Mouse (Mus musculus) layer of hippocampus, adult 9-11 months (tissue): ENCODE measurements around the gene Tbxas1.

Experiments used
- DNase-seq: peaks from one replicate; pipeline ENCODE4 v3.0.0; 2022

The Tbxas1 gene

DNA sequence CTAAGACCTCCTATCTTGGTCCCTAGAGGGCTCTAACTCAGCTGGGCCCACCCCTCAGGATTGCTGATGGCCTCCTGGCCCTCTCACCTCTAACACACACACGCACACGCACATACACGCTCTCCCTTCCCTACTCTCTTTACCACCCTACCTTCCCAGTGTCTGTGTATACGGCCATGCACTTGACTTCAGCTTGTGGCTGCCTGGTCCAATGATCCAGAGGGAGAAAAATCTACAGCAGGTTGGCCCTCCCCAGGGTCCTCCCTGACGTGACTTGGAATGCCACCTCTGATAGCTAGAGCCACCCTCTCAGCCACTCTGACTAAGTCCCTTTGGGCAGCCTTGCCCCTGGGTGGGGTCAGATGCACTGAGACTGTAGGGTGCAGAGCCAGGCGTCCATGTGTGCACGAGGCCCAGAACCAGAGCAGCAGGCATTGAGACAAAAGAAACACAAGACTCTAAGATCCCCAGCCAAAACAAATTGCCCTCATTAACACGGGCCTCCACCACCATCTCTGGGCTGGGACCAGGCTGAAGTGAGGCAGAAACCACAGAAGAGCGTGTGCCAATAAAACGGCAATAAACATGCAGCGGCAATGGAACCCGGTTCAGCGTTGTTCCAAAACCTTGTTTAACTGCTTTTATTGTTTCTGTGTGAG, 179.1 kb downstream of the Tbxas1 start:
- no peak for DNase-seq

DNA sequence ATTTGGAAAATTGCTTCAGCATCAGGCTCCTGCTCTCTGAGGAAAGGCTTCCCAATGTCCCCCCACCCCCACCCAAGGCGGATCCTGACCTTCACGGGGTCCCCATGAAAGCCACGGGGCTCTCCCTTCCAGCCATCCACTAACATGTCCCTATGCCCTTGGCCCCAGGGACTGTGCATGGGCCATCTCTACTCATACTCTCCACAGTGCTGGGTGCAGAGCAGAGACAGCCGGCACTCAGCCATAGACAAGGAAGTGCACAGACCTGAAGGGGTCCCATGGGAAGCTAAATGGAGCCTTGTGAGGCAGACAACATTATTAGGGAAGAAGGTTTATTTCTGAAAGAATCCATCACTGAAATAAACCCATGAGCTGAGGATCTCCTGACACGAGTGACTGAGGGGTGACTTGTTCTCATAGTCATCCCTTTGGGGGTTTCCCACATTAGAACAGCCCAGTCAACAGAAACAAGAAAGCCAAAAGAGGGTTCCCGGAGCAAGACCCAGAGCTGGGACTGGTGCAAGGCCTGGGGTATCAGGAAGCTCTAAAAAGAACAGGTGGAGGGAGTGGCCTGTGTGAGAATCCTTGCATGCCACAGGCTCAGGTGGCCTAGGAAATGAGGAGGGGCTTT, 179.8 kb downstream of the Tbxas1 start:
- DNase-seq = no peak

- DNase-seq = no peak
Observed at GRCm38 (mm10) chr6:39055831-39056261, 180.6 kb downstream of the Tbxas1 start.

DNA sequence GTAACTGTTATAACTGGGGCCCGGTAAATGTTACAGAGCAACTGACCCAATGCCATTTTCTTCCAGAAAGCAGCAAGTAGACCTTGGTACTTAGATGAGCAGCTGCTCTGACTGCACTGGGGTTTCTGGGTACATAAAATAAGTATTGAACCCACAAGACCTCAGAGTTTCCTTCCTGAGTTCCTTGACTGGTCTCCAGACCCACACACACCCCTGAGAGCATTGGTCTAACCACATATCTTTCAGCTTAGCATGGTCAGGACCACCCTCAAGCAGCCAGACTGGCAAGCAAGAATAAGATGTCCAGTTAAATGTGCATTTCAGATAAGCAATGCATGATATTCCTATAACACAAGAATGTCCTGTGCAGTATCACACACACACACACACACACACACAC, 182.0 kb downstream of the Tbxas1 start:
- DNase-seq = no peak

GRCm38 (mm10) chr6:39058389-39058788, 183.2 kb downstream of the Tbxas1 start:
- no peak for DNase-seq

GRCm38 (mm10) chr6:39058936-39059335, 183.7 kb downstream of the Tbxas1 start:
- DNase-seq = no peak

DNA sequence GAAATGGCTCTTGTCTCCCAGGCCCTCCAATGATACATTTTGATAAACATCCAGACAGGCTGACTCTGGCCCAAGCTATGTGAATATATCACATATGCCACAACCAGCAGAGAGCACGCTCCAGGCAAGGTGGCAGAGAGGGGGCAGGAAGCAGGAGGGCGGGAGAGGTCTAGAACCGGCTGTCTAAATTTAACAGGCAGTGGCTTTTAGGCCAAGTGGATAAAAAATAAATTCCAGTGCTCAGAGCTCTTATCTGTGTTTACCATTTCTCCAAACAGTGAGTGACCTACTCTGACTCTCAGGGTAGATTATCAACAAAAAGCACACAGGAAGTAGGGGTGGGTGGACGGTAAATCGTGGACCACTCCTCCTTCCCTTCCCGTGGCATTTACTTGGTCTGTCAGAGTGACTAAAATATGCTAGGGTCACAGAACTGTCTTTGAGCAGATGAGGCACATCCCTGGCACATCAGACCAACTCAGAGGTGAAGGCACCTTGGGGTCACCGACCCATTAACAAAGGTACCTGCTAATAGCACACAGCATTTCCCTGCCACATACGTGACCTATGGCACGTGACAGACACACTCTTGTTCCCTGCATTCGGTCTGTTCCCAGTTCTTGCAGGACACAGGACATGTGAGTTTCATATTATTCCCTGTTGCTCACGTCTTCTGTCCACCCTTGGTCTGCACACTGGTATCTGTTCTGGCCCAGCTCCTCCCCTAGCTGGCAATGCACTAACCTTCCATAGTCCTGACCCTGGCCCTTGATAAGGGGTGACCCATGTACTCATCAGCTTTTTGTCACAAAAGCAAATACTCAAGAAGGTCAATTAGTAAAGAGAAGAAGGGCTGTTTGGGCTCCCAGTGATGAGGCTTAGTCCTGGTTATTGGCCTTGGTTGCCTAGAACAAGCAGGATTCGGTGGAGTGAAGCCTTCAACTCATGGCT, 184.6 kb downstream of the Tbxas1 start:
- no peak for DNase-seq

DNA sequence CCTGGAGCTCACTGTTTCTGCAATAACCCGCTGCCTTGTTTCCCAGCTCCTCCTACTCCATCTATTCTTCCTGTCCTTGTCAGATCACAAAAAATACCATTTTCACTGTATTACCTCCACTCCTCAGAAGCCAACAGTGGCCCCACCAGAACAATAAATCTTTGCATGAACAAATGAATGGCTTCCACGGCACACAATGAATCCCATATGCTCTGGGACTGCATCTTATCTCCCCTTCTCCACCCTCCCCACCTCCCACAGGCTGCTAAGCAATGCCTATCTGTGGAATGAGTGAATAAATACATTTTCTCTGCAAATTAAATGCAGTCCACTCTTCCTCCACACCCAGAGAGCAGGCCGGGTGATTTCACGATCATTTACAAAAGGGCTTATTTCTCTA, 186.0 kb downstream of the Tbxas1 start:
- DNase-seq = no peak

DNA sequence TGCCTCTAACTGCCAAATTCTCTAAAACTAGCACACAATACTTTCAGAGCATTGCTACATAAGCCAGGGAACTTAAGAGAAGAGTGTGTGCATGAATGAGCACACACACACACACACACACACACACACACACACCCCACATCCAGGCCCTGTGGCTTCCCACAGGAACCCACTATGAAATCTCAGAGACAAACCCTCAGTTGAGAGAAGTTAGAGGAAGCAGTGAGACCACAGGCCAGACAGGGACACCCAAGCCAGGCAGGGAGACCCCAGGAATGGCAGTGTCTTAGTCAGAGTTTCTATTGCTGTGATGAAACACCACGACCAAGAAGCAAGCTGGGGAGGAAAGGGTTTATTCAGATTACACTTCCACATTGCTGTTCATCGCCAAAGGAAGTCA, 188.3 kb downstream of the Tbxas1 start:
- no peak for DNase-seq

GRCm38 (mm10) chr6:39066935-39067578, 191.9 kb downstream of the Tbxas1 start:
- peak; percentile 69 for DNase-seq

DNA sequence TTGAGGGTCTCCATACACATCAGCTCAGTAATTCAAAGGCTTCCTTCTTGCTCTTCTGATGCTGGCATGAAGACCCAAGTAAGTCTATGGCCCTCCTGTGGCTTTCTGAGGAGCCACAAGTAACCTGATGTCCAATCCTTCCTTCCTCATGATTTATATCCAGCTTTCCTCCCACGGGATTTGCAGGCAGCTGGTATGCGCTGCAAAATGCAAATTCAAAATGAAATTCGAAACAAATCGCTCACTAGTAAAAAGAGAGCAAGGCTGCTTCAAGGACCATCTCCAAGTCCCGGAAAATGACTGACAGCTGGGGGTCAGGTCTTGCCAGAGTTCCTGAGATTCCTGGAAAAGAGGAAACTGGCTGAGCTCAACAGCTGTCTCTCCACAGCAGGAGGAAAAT, 197.5 kb downstream of the Tbxas1 start:
- peak; percentile 16 for DNase-seq

GRCm38 (mm10) chr6:39074186-39074585, 199.0 kb downstream of the Tbxas1 start:
- no peak for DNase-seq

DNA sequence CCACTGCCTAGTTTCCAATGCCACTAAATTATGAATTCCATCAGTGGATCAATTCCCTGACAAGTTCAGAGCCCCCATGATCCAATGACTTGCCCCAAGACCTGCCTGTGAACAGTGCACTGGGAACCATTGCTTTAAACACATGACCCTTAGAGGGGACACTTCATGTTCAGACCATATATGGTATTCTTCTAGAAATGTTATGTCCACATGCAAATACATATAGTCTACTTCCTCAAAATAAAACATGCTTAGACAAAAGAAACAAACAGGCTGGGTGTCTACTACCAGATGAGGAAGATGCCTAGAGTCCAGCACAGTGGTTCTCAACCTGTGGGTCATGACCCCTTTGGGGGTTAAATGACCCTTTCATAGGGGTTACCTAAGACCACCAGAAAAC, 201.3 kb downstream of the Tbxas1 start:
- DNase-seq = no peak

- no peak for DNase-seq
Observed at GRCm38 (mm10) chr6:39104631-39105030, 229.4 kb downstream of the Tbxas1 start.

GRCm38 (mm10) chr6:39106812-39107211, 231.6 kb downstream of the Tbxas1 start:
- DNase-seq = no peak

GRCm38 (mm10) chr6:39112701-39113100, 237.5 kb downstream of the Tbxas1 start:
- DNase-seq = no peak

- DNase-seq = no peak
Observed at GRCm38 (mm10) chr6:39113141-39113540, 237.9 kb downstream of the Tbxas1 start.

DNA sequence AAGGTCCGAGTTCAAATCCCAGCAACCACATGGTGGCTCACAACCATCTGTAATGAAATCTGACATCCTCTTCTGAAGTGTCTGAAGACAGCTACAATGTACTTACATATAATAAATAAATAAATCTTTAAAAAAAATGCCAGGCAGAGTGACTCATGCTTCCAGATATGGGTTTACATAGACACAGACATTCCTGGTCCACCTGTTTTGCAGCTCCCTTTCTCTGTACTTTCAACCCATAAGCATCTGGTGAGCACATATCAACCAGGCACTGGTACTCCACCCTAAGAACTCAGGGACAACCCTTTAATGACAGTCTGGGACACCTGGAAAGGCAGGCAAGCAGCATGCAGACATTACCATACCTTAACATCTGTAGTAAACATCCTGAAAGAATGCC, 240.2 kb downstream of the Tbxas1 start:
- DNase-seq = no peak

- DNase-seq = peak; percentile 48
Observed at GRCm38 (mm10) chr6:39117584-39118455, 242.6 kb downstream of the Tbxas1 start, which contains the start of gene Parp12. TSS of gene Parp12 (minus strand) at chr6:39118349.

DNA sequence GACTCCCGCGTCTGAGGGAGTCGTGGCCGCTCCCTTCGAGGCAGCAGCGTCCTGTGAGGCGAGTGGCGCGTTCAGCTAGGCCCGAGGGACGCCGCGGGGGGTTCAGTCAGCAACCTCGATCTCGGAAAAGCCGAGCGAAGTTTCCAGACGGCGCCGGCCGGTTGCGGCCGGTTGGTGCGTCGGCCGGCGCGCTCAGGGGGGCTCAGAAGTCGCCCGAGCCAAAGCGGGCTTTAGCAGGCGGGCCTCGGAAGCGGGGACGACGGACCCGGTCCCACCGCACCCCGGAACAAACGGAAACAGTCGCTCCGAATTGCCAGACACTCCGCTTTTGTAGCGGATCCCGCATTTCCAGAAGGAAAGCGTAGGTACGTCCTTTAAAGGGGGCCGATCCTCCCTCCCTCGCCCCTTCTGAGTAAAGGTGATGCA, 243.3 kb downstream of the Tbxas1 start:
- DNase-seq = no peak

- DNase-seq = no peak
Observed at GRCm38 (mm10) chr6:39120685-39121084, 245.5 kb downstream of the Tbxas1 start.

DNA sequence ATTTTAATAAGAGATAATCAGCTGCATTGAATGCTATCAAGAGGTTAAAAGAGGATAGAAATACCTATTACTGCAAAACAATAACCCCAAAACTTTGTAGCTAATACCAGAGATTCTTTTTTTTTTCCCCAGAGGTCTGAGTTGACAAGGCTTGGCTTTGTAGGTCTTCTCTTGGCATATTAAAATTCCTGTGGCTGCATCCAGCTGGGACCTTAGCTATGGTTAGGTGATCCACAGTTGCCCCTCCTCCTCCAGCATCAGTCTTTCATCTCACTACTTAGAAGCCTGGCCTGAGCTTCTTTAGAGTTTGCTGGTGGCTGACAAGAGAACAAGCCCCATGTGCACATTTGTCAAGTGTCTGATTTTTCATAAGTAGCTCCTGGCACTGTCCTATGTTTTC, 249.5 kb downstream of the Tbxas1 start:
- no peak for DNase-seq
